Mouse (Mus musculus) activated CD4-positive, CD25-positive, alpha-beta regulatory T cell, adult 4 months (primary cell): ENCODE results near the gene Atp23. TPM values are rescaled to one million over a fixed set of nuclear protein-coding genes. Genes with fewer than 3 reads are reported as not detected.
"Not testable (repeated sequence)": the region's sequence is repeated elsewhere in the genome, so short reads cannot be mapped to it uniquely, and the experiment has no call there.

ENCODE experiments used
- ATAC-seq: one replicate; pipeline ENCODE4 v1.8.0; 2017
- polyA plus RNA-seq, 2 experiments: library from polyadenylated mRNA; unstranded; fragments of 100-300 nt; shearing (Covaris generic); gene quantifications; one replicate each; pipeline ENCODE4 v1.2.1; 2017

Atp23 gene
- polyA plus RNA-seq, 2 experiments from 2014 or later = 5.9 to 6.9 TPM

GRCm38 (mm10) chr10:126906811-126907210, 5.7 kb upstream of the Atp23 start:
- no peak for ATAC-seq

DNA sequence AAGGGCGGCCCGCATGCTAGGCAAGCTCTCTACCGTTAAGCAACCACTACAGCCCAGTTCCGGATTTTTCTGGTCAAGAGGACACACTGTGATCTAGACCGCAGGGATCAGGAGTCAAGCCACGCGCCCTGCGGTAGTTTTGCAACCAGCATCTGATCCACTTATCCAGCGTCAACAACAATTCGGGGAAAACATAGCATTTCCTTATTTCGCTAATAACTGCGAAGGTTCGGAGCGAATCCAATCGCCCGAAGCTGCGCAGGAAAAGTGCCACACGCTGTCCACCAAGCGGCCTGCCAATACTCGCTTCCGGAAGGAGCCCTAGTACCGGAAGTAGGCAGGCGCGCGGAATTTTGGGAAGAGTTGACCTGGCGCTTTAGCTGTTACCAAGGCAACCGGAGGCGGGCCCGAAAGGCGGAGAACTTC, 4.5 kb upstream of the Atp23 start:
- peak; percentile 21 for ATAC-seq

DNA sequence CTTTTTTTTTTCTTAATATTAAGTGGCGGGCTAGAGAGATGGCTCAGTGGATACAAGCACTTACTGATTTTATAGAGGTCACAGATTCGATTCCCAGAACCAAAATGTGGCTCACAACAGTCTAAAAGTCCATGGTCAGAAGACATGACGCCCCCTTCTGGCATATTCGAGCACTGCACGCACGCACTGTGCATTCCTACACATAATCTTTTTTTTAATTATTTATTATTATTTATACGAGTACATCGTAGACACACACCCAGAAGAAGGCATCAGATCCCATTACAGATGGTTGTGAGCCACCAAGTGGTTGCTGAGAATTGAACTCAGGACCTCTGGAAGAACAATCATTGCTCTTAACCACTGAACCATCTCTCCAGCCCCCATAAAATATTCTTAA, 3.9 kb upstream of the Atp23 start:
- ATAC-seq = no peak

- no peak for ATAC-seq
These were observed 3.1 kb upstream of the Atp23 start for GRCm38 (mm10) chr10:126904221-126904620.

DNA sequence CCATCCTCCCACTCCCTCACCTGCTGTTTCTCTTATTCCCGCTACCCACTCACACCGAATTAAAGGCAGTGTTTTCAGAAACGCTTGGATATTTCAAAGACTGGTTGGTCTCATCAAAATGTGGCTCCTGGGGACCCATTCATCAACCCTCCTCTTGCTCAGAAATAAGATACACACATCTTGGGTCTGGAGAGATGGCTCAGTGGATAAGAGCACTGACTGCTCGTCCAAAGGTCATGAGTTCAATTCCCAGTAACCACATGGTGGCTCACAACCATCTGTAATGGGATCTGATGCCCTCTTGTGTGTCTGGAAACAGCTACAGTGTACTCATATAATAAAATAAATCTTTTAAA, 311 bp upstream of the Atp23 start:
- ATAC-seq = no peak

DNA sequence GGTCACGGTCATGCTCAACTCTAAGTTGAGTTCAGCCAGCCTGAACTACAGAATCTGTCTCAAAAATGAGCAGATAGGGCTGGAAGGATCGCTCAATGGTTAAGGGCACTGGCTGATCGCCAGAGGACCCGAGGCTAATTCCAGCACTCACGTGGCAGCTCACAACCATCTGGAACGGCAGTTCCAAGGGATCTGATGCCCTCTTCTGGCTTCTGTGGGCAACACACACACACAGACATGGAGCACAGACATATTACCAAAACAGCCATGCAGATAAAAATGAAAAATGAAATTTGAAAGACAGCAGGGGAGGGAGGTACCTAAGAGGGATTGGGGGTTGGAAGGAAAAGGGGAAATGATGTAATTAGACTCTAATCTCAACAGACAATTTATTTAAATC, 5.3 kb downstream of the Atp23 start:
- no peak for ATAC-seq

GRCm38 (mm10) chr10:126894061-126894460, 7.1 kb downstream of the Atp23 start:
- no peak for ATAC-seq

DNA sequence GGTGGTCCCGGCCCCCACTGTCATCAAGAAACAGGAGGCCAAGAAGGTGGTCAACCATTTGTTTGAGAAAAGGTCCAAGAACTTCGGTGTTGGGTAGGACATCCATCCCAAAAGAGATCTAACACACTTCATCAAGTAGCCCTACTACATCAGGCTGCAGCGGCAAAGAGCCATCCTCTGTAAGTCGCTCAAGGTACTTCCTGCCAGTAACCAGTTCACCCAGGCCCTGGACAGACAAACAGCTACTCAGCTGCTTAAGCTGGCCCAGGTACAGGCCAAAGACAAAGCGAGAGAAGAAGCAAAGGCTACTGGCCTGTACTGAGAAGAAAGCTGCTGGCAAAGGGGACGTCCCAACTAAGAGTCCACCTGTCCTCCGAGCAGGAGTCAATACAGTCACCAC, 8.0 kb downstream of the Atp23 start:
- no peak for ATAC-seq

DNA sequence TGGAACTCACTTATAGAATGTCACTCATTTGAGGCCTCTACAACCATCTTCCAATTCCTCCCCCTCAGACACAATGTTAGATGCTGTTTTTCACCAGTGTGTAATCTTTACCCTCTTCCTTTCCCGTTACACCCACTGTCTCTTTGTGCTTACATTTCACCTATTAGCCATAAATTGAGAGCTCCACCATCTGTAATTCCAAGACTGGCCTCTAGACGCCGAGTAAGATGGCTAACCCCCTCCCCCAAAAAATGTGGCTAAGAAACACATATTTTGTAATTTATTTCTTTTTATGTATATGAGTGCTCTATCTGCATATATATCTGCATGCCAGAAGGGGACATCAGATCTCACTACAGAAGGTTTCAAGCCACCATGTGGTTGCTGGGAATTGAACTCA, 27.4 kb downstream of the Atp23 start:
- ATAC-seq = no peak

DNA sequence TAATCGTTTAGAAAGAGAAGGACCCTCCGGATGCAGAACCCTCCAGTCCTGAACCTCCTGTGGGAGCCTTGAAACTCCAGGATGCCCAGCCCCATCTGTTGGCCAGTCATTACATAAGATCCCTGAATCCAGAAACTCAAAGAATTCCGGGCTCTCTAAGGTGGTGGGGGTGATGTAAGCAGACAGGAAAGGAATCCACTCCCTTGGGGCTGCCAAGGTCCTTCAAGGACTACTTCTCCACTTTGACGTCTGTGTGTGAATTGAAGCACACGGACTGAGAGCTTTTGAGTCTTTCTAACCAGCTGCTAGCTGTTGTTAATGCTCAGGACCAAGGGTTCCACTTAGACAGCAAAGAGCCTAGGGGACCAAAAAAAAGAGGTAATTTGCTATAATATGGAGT, 28.9 kb downstream of the Atp23 start:
- ATAC-seq = no peak

- peak; percentile 36 for ATAC-seq
These were observed 31.5 kb downstream of the Atp23 start for GRCm38 (mm10) chr10:126869372-126870318.

GRCm38 (mm10) chr10:126865284-126865683, 35.9 kb downstream of the Atp23 start:
- no peak for ATAC-seq

GRCm38 (mm10) chr10:126862193-126862592, 39.0 kb downstream of the Atp23 start:
- no peak for ATAC-seq

- ATAC-seq = no peak
These were observed 47.9 kb downstream of the Atp23 start for GRCm38 (mm10) chr10:126853286-126853685.

DNA sequence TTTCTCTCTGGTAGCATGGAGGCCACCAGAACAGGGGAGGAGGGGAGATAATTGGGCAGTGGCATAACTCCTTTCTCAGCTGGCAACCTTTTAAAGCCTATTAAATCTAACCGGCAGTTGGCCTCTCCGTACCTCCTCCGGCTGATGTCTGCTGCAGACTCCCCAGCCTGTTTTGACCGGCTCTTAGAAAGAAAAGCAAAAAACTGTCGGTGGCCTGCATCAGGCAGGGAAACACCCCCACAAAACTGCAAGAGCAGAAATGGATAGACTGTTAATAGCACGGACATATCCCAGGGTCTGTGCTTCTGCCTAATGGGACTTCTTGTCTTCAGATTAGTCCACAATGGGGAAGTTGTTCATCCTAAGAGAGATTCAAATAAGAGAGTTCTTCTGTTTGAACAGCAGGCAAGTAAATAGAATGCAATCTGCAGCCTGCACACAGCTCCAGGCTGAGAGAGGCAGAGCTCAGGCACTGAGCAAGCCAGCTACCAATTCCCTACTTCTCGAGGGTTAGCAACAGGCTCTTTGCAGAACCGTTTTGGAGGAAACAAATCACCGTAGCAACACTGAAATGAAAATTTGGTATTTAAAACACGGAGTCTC, 55.7 kb downstream of the Atp23 start:
- no peak for ATAC-seq

DNA sequence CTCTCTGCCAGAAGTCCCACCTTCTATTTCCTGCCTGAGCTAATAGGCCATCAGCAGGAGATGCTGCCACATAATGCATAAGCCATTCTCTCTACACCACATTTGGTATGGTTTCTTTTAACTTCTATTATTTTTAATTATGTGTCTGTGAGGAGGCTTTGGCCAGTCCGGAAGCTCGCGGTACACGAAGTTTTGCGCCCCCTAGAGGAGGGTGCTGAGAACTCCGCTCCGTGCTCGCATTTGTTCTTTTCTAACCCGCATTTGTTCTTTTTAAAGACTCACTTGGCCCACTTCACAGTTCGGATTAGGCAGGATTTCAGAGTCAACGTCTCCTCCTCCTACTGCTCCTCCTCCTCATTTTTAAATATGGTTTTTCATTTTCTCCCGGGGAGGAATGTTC, 56.5 kb downstream of the Atp23 start:
- ATAC-seq = no peak

- ATAC-seq = no peak
These were observed 60.9 kb downstream of the Atp23 start for GRCm38 (mm10) chr10:126840266-126840665.

- ATAC-seq = no peak
These were observed 68.1 kb downstream of the Atp23 start for GRCm38 (mm10) chr10:126833006-126833405.

GRCm38 (mm10) chr10:126831329-126831728, 69.8 kb downstream of the Atp23 start:
- ATAC-seq = no peak

- ATAC-seq = no peak
These were observed 72.5 kb downstream of the Atp23 start for GRCm38 (mm10) chr10:126828618-126829017.

DNA sequence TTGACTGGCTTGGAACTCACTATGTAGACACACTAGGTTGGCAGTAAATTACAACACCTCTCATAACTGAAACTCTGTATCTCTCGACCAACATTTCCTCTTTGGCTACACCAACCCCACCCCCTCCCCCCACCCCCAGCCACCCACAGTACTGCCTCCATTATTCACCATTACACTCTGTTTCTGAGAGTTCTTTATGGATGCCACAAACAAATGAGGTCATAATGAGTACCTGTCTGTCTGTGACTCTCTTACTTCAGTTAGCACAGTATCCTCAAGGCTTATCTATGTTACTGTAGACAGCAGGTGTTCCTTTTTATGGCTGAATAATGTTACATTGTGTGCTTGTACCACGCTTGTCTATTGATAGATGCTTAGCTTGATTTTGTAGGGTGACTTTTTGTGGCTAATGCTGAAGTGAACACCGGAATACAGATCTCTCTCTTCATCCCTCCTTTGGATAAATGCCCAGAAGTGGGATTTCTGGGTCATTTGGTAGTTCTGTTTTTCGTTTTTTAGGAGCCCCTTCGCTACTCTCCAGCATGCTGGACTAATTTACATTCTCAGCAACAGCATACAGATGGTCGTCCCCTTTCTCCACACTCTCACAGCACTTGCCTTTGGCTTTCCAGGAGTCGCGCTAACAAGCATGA, 73.1 kb downstream of the Atp23 start:
- no peak for ATAC-seq

- no peak for ATAC-seq
These were observed 74.2 kb downstream of the Atp23 start for GRCm38 (mm10) chr10:126826982-126827381.

DNA sequence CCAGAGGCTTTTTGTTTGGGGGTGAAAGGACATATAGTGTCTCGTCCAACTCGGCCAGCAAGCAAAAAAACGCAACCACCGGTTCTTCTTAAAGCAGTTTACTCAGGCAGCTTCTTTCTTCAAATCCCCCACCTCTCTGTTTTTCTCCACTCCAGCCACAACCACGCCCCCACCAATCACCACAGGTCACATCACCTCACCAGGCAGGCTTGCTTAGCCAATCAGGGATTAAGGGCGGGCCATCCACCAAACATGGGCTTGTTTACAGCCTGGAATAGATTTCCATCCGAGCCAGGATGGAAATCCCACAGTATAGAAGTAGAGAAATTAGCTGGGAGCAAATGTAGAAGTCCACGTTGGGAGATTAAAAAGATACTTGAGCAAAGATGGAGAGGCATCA, 74.9 kb downstream of the Atp23 start:
- not testable (repeated sequence) for ATAC-seq

- ATAC-seq = no peak
These were observed 78.7 kb downstream of the Atp23 start for GRCm38 (mm10) chr10:126822418-126822817.
